Mouse (Mus musculus): ENCODE data around the gene Erc2.

Gene Erc2

GRCm38 (mm10) chr14:27667016-27667852 lies 45.0 kb downstream of the Erc2 start:
- DNase-seq (ENCODE audit: low spot score) = no peak

DNA sequence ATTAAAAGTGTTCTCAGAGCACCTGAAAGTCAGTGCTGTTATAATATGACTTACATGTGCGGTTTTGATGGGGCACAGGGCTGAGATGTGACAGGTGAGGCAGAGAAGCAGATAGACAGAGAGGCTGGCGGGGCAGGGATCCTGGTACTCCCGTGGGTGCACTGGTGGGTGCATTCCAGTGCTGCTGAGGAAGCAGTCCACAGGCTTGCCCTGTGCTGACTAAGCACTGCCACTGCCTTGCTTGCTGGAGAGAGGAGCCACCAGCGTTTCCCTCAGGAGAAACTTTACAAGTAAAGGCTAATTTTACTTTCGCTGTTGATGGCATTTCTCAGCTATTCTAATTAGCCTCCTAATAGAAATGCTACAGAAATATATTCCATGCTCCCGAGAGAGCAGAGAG lies 45.9 kb downstream of the Erc2 start:
- no peak for DNase-seq (ENCODE audit: low spot score)

- no peak for DNase-seq (ENCODE audit: low spot score)
These were observed 47.7 kb downstream of the Erc2 start for GRCm38 (mm10) chr14:27669939-27670338.

DNA sequence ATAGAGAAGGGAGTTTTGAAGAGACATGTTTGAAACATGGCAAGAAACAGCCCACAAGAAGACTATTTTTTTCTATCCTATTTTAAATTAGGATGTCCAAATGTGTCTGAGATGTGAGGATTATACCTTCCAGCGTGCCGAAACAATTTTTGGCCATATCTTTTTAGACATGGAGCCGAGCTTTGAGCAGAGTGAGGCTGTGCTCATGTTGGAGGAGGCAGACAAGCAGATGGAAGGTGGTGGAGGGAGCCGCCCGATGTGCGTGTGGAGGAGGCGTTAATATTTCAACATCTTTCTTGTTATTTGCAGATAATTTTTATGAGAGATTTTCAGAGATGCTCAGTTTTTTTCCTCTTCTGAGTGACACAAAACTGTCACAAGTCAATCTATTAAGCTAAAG lies 50.5 kb downstream of the Erc2 start:
- no peak for DNase-seq (ENCODE audit: low spot score)

DNA sequence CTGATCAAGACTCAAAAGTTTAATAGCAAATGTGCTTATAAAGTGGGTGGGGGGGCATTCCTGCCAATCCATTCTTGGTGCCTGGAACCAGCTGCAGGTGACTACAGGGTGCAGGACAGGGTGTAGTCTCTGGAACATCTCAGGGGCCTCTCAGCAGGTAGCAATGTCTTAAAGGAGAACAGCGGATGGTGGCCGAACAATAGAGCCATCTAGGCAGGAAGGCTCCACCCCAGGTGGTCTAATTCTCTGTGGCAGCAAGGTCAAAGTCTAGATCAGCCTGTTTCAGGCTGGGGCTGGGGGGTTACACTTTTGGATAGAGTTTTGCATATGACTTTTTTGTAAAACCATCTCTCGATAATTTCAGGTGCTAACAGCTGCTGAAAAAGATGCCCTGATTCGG lies 51.9 kb downstream of the Erc2 start:
- DNase-seq (ENCODE audit: low spot score) = no peak

- no peak for DNase-seq (ENCODE audit: low spot score)
These were observed 52.3 kb downstream of the Erc2 start for GRCm38 (mm10) chr14:27674561-27674960.

DNA sequence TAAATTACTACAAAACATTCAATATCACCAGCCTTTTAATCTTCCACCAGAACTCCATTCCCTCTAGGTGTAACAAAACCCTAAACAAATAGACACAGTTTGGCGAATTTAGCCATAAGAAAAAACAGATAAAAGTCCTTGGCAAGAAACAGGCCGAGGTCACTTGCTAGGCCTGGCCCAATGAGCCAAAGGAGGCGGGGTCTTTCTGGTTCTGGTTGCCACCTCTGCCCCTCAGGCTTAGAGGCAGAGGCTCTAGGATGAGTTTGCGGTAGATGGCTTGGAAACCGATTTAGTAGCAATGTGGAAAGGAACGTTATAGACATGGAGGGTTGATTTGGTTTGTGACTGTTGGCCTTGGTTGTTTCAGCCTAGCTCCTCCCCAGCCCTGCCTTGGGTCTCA lies 52.8 kb downstream of the Erc2 start:
- no peak for DNase-seq (ENCODE audit: low spot score)

DNA sequence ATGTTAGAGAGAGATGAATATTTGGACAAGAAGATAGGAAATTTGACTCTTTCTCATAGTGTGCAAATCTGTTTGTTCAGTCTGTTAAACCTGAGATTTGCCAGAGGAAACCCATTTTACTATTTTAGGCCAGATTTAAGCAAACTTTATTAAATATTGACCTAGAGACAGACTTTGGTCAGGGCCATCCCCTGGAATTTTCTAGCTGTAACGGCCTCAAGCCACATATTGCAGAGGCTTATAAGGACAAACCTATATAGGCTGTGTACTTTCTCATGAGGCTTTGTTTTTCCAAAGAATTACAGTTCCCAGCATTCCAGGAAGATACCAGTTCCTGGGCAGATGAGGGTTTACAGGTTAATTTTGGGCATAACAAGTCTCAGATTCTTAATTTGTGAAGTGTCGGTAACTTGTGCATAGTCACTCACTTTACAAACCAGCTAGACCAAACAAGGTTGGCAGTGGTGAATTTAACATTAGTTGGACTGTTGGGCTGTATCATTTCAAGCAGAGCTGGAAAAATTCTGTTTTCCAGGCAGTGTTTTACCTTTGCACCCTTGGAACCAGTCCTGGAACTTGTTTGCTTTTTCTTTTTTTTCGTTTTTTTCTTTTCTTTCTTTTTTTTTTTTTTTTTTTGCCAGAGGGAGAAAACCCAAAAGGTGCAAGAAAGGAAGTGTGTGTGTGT lies 60.3 kb downstream of the Erc2 start:
- DNase-seq (ENCODE audit: low spot score) = no peak

DNA sequence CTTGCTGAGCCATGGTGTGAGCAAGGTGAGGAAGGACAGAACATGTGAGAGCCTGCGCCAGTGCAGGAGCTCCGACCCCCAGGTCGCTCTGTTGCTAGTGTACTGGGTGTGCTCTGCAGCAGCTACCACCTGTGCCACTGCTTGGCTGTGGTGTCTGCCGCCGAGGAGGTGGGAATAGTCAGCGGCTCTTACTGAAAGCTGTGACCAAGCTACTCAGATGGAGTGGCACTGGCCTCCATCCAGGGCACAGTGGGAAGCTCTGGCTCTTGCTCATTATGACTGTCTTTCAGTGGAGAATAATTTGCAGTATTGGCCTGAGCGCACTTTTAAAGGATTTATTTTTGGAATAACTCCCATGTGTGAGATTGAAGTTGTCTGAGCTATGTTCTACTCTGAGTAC lies 73.6 kb downstream of the Erc2 start:
- DNase-seq (ENCODE audit: low spot score) = no peak

GRCm38 (mm10) chr14:27717364-27717763 lies 95.1 kb downstream of the Erc2 start:
- no peak for DNase-seq (ENCODE audit: low spot score)

DNA sequence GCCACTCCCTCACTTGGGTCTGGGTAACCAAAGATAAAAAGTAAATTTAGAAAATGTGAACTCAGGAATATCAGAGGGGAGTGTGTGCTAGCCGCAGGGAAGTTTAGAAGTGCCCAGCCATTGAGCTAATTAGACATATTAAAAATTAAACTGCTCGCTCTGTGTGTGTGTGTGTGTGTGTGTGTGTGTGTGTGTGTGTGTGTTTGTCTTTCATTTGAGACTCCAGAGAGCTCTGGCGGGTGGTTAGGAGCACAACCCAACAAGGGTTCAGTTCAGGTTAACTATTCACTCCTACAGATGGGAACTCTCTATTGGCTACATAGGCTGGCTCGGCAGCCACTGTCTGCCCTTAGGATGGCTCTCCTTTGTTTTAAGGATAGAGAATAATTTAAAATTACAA lies 97.4 kb downstream of the Erc2 start:
- DNase-seq (ENCODE audit: low spot score) = no peak

DNA sequence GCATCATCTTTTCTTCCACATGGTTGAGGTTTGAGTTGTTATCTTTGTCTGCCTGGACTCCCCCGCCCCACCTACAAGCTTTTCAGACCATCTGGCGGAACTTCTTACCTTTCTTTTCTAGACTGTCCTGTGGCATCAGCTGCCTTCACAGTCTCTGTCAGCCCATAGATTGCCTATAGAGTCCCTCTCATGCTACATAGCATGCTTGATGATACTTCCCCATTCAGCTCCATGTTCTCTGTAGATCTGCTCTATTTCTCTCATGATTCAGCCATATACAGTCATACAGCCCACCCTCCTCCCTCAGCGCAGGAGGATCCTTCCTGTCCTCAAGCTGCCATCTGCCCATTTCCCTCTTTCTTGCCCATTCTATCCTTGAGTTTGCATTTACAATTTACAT lies 98.7 kb downstream of the Erc2 start:
- DNase-seq (ENCODE audit: low spot score) = no peak

DNA sequence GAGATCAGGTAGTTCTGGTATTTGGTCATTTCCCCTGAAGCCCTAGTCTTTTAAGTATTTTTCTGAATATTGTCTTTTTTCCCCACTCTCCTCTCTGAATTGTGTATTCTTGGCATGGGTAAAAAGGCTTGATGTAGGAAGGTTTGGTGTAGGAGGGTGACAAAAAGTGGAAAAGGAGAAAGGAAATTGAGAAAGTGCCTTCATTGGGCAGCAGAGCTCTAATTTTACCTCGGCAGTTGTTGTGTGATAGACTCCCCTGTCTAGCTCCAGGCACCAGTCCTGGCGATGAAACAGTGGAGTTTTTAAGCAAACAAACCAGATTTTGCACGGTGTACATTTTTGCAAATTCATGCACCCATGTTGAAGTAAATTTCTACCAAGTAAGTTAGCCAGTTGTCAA lies 99.5 kb downstream of the Erc2 start:
- no peak for DNase-seq (ENCODE audit: low spot score)

DNA sequence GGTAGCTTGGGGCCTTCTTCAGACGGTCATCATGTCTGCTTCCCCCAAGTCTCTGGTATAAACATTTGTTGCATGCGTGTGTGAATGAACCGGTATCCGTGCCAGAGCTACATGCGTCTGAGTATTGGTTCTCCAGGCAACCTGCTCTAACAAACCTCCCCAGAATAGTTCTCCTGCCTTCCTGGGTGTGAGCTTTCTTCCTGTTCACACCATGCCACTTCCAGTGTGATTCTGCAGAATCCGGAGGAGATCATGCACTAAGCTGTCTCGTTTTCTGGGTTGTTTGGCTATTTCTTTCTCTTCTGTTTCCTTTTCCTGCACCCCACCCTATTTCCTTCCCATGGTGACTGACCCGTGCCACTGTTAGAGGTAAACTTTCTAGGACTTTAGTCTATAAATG lies 105.3 kb downstream of the Erc2 start:
- no peak for DNase-seq (ENCODE audit: low spot score)

GRCm38 (mm10) chr14:27731086-27731485 lies 108.9 kb downstream of the Erc2 start:
- DNase-seq (ENCODE audit: low spot score) = no peak

GRCm38 (mm10) chr14:27739436-27739835 lies 117.2 kb downstream of the Erc2 start:
- DNase-seq (ENCODE audit: low spot score) = no peak

DNA sequence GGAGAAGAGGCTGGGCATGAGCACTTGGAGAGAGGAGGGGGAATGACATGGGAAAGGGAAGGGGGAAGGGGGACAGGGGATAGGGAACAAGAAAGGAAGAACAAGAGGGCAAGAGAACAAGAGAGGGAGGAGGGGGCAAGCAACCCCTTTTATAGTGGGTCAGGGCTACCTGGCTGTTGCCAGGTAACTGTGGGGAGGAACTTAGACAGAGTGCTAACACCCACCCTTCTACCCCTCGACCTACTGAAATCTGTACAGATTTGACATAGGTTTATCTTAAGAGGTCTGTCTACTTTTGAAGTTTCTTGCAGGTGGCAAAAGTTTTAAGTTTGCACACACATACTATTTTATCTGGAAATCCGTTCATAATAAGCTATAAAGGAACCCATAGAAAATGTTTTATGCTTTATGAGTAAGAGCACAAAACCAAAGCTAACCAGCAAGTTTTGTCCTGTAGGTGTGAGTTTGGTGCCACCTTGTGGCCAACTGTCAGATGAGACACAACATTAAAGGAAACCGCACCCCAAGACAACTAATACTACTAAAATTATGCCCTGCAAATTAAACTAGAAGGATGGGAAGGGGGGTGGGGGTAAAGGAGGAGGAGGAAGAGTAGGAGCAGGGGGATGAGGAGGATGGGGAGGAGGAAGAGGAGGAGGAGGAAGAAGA lies 119.2 kb downstream of the Erc2 start:
- no peak for DNase-seq (ENCODE audit: low spot score)

- DNase-seq (ENCODE audit: low spot score) = no peak
These were observed 132.1 kb downstream of the Erc2 start for GRCm38 (mm10) chr14:27754340-27754739.

- DNase-seq (ENCODE audit: low spot score) = no peak
These were observed 134.7 kb downstream of the Erc2 start for GRCm38 (mm10) chr14:27756901-27757300.

DNA sequence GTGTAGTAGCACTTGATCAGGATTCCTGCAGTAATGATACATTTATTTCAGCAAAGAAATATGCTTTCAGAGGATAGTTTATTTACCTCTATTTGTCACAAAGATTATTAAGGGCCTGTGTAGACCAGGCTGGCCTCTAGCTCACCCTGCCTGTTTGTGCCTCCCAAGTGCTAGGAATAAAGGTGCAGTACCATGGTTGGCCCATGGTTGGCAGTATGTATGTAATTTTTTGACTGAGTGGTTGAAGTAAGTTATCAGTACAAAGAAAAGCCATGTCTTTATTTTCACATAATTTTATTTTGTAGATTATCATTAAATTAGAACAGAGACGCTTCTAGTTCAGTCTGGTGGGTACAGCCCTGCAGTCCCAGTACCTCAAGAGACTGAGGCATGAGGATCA lies 136.0 kb downstream of the Erc2 start:
- no peak for DNase-seq (ENCODE audit: low spot score)

- no peak for DNase-seq (ENCODE audit: low spot score)
These were observed 136.9 kb downstream of the Erc2 start for GRCm38 (mm10) chr14:27759069-27759628.

- no peak for DNase-seq (ENCODE audit: low spot score)
These were observed 137.8 kb downstream of the Erc2 start for GRCm38 (mm10) chr14:27759982-27760381.

DNA sequence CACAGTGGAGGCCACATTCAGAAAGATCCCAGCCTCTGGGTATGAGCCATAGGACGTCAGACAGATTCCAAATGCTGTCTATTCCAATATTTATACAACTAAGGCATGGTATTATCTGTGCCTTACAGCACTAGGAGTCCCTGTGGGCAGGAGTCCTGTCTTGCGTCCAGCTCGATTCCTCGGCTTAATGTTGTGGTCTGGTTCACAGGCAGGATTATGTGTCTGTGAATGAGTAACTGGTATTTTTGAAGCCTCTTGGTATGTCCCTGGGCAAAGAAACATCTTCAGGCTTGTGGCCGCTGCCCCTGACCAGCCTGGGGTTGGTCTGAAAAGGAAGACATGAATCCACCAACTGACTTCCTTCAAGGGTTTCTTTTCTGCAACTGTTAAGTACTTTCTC lies 153.1 kb downstream of the Erc2 start:
- no peak for DNase-seq (ENCODE audit: low spot score)

Measured in spleen, adult 12 weeks (tissue).